10 mouse cellular contexts compared by ENCODE assay signal in genomic region chr17:49816067-49816565, GRCm38 (mm10).
DNase-seq lines count a peak whose midpoint lies in the region; ATAC-seq lines count a peak whose summit lies in the region.
"Had no signal": no experiment of that assay in that cellular context is flagged by ENCODE, and none has a peak within 500 bp of the region (broad histone marks: within the 10 kb centered on the region; RNA-seq: fewer than 3 reads in every experiment).

No protein-coding gene starts in this region.

- H3K9ac ChIP-seq in embryonic facial prominence, embryonic 14.5 days (ENCODE audit: low read depth, low read length), result no peak overlapping the region

- H3K27me3 ChIP-seq in embryonic facial prominence, embryonic 14.5 days (replicated peaks; ENCODE audit: control insufficient read depth, insufficient read depth, low read length), result no peaks in the 10 kb centered on the region

- 13% methylated on average over 5 of the region's 5 CpGs for WGBS in embryonic facial prominence, embryonic 14.5 days

- peaks cover 11% of the 10 kb centered on the region; the same call in 1 of the 2 replicates for H3K4me1 ChIP-seq in embryonic facial prominence, embryonic 14.5 days (ENCODE audit: control insufficient read depth, insufficient read depth, low read length)

- H3K36me3 ChIP-seq in embryonic facial prominence, embryonic 14.5 days (ENCODE audit: control insufficient read depth, insufficient read depth, low read length), result no peaks in the 10 kb centered on the region
- H3K36me3 ChIP-seq: G1E had no signal

- no peak overlapping the region; the same call in 1 of the 2 replicates for H3K4me2 ChIP-seq in embryonic facial prominence, embryonic 14.5 days (ENCODE audit: low read depth, low read length)

- H3K27ac ChIP-seq in embryonic facial prominence, embryonic 14.5 days (replicated peaks; ENCODE audit: low read depth, low read length), result no peak overlapping the region

- H3K4me3 ChIP-seq in embryonic facial prominence, embryonic 14.5 days (ENCODE audit: low read depth, low read length), result no peak overlapping the region

- ATAC-seq in embryonic facial prominence, embryonic 14.5 days (ENCODE audit: low read depth), result peak; percentile 53; the same call in 1 of the 2 replicates
- ATAC-seq in activated CD4-positive, CD25-positive, alpha-beta regulatory T cell, adult 4 months, result no peak

- DNase-seq in layer of hippocampus, postnatal 10 days (ENCODE audit: low spot score in 2 of 2), result peak; percentile 27 to 49
- no peak for DNase-seq in layer of hippocampus, adult 9-10 months (ENCODE audit: low spot score)
- DNase-seq in embryonic facial prominence, embryonic 14.5 days (ENCODE audit: low spot score), result peak; percentile 35
- DNase-seq in layer of hippocampus, postnatal 14 days (ENCODE audit: low spot score in 2 of 2), result peak; percentile 46 to 73
- DNase-seq in retina, postnatal 1 day, result peak; percentile 89
- no peak for DNase-seq in kidney, postnatal 4 days
- no peak for DNase-seq in lung, postnatal 36 days
- DNase-seq: heart, postnatal 10 days had no signal

- H3K9me3 ChIP-seq in embryonic facial prominence, embryonic 14.5 days (ENCODE audit: control insufficient read depth, low read length), result no peaks in the 10 kb centered on the region

Comparison
In these comparisons a context has a peak if more than half of its experiments do, and no peak if none do; other contexts are left out.
1. DNase-seq: peak in layer of hippocampus, postnatal 10 days (2 of 2), embryonic facial prominence, embryonic 14.5 days (single experiment), layer of hippocampus, postnatal 14 days (2 of 2) and retina, postnatal 1 day (single experiment); none in layer of hippocampus, adult 9-10 months (single experiment), kidney, postnatal 4 days (0 of 2) and lung, postnatal 36 days (single experiment).